Mouse (Mus musculus) forebrain, postnatal 0 days (tissue): ENCODE measurements around the gene Hsf5. TPM values are rescaled to one million over a fixed set of nuclear protein-coding genes. Genes with fewer than 3 reads are reported as not detected.

ENCODE experiments used
- ATAC-seq: fragments of 200-750 bp; cut with Nextera tagmentation; 2 replicates; pipeline ENCODE4 v1.8.0; 2017; ENCODE audit warnings: mild to moderate bottlenecking, moderate library complexity
- DNase-seq: peaks from one replicate; pipeline ENCODE4 v3.0.0-alpha.2; 2015
- H3K27ac ChIP-seq: fragments of 300-500 bp; sonication (generic); 2 replicates; pipeline ENCODE4 v1.5.1; 2014; ENCODE audit warnings: low read depth, mild to moderate bottlenecking, antibody characterized with exemption, low read length, moderate library complexity, mixed read lengths
- H3K27me3 ChIP-seq: fragments of 300-500 bp; sonication (generic); 2 replicates; pipeline ENCODE4 v1.6.1; 2014; ENCODE audit warnings: mild to moderate bottlenecking, low read length, mixed read lengths; ENCODE audit not compliant: insufficient read depth
- H3K36me3 ChIP-seq: fragments of 300-500 bp; sonication (generic); 2 replicates; pipeline ENCODE4 v1.6.1; 2014; ENCODE audit warnings: mild to moderate bottlenecking, moderate library complexity; ENCODE audit not compliant: insufficient read depth
- H3K4me1 ChIP-seq: fragments of 300-500 bp; sonication (generic); 2 replicates; pipeline ENCODE4 v1.6.1; 2014; ENCODE audit warnings: antibody characterized with exemption; ENCODE audit not compliant: insufficient read depth
- H3K4me2 ChIP-seq: fragments of 300-500 bp; sonication (generic); 2 replicates; pipeline ENCODE4 v1.6.1; 2014; ENCODE audit warnings: low read depth, mild to moderate bottlenecking, moderate library complexity
- H3K4me3 ChIP-seq: fragments of 300-500 bp; sonication (generic); 2 replicates; pipeline ENCODE4 v1.5.1; 2014; ENCODE audit warnings: low read depth, low read length, mixed read lengths
- H3K9ac ChIP-seq: fragments of 300-500 bp; sonication (generic); 2 replicates; pipeline ENCODE4 v1.6.1; 2014; ENCODE audit warnings: mild to moderate bottlenecking
- H3K9me3 ChIP-seq: fragments of 300-500 bp; sonication (generic); 2 replicates; pipeline ENCODE4 v1.6.1; 2016; ENCODE audit warnings: low read length
- CTCF ChIP-seq: sonication (generic); IDR thresholded peaks from 2 replicates; pipeline ENCODE4 v1.5.1; 2016; ENCODE audit warnings: antibody characterized with exemption, control low read depth, low read depth
- WGBS: fragments of 180-500 bp; shearing (Covaris S2); extraction: QIAGEN DNeasy Blood & Tissue Kit; methylation state at CpG from one replicate; pipeline ENCODE4 v1.1.7; 2014; 5-methylcytosine and 5-hydroxymethylcytosine counted together
- polyA plus RNA-seq: library from polyadenylated mRNA; unstranded; fragments of >200 nt; fragmentation: Nextera tagmentation; extraction: Ambion mirVana; gene quantifications from 2 replicates; pipeline ENCODE4 v1.2.1, GENCODE M21; 2015
- total RNA-seq: library from RNA; depleted of rRNA; stranded (reverse); fragments of >200 nt; gene quantifications from 2 replicates; pipeline ENCODE4 v1.2.3, GENCODE M21; 2014

Gene Hsf5
- total and polyA plus RNA-seq, 2 experiments from 2014 or later = 0.16 to 0.48 TPM

GRCm38 (mm10) chr11:87686407-87686806 is 69.4 kb downstream of the Hsf5 start:
- no peaks in the 10 kb centered on the region for H3K9me3 ChIP-seq
- 55% methylated on average over 7 of the region's 7 CpGs for WGBS
- H3K4me1 ChIP-seq = 0 out of 2 replicates have a peak, but pooled peaks cover 4% of the 10 kb centered on the region
- H3K27me3 ChIP-seq = no peaks in the 10 kb centered on the region
- no peaks in the 10 kb centered on the region for H3K36me3 ChIP-seq
- no peak overlapping the region for H3K27ac ChIP-seq
- H3K4me3 ChIP-seq = no peak overlapping the region; the same call in 1 of the 2 replicates
- peak; percentile 24 for DNase-seq
- ATAC-seq = peak; percentile 63; the same call in 1 of the 2 replicates
- no peak for TF ChIP-seq CTCF
- no peak overlapping the region for H3K9ac ChIP-seq
- no peak overlapping the region for H3K4me2 ChIP-seq

GRCm38 (mm10) chr11:87687246-87688225 is 70.6 kb downstream of the Hsf5 start:
- ATAC-seq (no peak), DNase-seq (no peak)
- Histone ChIP-seq H3K36me3 (no peaks in the 10 kb centered on the region), H3K4me1 (0 out of 2 replicates have a peak, but pooled peaks cover 4% of the 10 kb centered on the region), H3K4me3 (no peak overlapping the region), H3K27ac (no peak overlapping the region), H3K9me3 (no peaks in the 10 kb centered on the region), H3K27me3 (no peaks in the 10 kb centered on the region), H3K9ac (no peak overlapping the region), H3K4me2 (no peak overlapping the region)
- 66% methylated on average over 15 of the region's 15 CpGs for WGBS
- TF ChIP-seq CTCF = no peak

- H3K4me1 ChIP-seq = 0 out of 2 replicates have a peak, but pooled peaks cover 4% of the 10 kb centered on the region
- H3K36me3 ChIP-seq = no peaks in the 10 kb centered on the region
- no peaks in the 10 kb centered on the region for H3K27me3 ChIP-seq
- WGBS = 88% methylated on average over 11 of the region's 11 CpGs
- no peak overlapping the region for H3K9ac ChIP-seq
- no peak overlapping the region for H3K27ac ChIP-seq
- no peak for TF ChIP-seq CTCF
- H3K9me3 ChIP-seq = no peaks in the 10 kb centered on the region
- no peak overlapping the region for H3K4me3 ChIP-seq
- ATAC-seq (no peak), DNase-seq (no peak)
- no peak overlapping the region for H3K4me2 ChIP-seq
Measured at GRCm38 (mm10) chr11:87688478-87689203, 71.7 kb downstream of the Hsf5 start.

GRCm38 (mm10) chr11:87689402-87689808 is 72.4 kb downstream of the Hsf5 start:
- no peak overlapping the region for H3K4me2 ChIP-seq
- ATAC-seq = peak; percentile 48

GRCm38 (mm10) chr11:87690054-87690740 is 73.2 kb downstream of the Hsf5 start:
- DNase-seq = no peak
- H3K9me3 ChIP-seq = no peaks in the 10 kb centered on the region
- 0 out of 2 replicates have a peak overlapping the region, but pooled peaks have one; percentile 17 for H3K27ac ChIP-seq
- no peaks in the 10 kb centered on the region for H3K36me3 ChIP-seq
- 70% methylated on average over 16 of the region's 16 CpGs for WGBS
- no peaks in the 10 kb centered on the region for H3K27me3 ChIP-seq
- TF ChIP-seq CTCF = no peak
- no peak overlapping the region for H3K9ac ChIP-seq
- no peak overlapping the region for H3K4me3 ChIP-seq
- no peak overlapping the region for H3K4me2 ChIP-seq
- no peak for ATAC-seq
- H3K4me1 ChIP-seq = 0 out of 2 replicates have a peak, but pooled peaks cover 4% of the 10 kb centered on the region

More at GRCm38 (mm10) chr11:87689402-87689808, 72.4 kb downstream of the Hsf5 start:
- Histone ChIP-seq H3K4me3 (no peak overlapping the region), H3K4me1 (0 out of 2 replicates have a peak, but pooled peaks cover 4% of the 10 kb centered on the region), H3K9me3 (no peaks in the 10 kb centered on the region), H3K36me3 (no peaks in the 10 kb centered on the region), H3K9ac (no peak overlapping the region), H3K27ac (0 out of 2 replicates have a peak overlapping the region, but pooled peaks have one; percentile 17), H3K27me3 (no peaks in the 10 kb centered on the region)
- peak; percentile 39 for DNase-seq
- TF ChIP-seq CTCF = no peak
- WGBS = 6% methylated on average over 7 of the region's 7 CpGs

GRCm38 (mm10) chr11:87697131-87697682 is 80.2 kb downstream of the Hsf5 start:
- H3K36me3 ChIP-seq = no peaks in the 10 kb centered on the region
- H3K4me2 ChIP-seq = no peak overlapping the region
- DNase-seq (no peak), ATAC-seq (no peak)
- TF ChIP-seq CTCF = no peak
- no peaks in the 10 kb centered on the region for H3K9me3 ChIP-seq
- WGBS = 89% methylated on average over 14 of the region's 14 CpGs
- no peaks in the 10 kb centered on the region for H3K4me1 ChIP-seq
- no peaks in the 10 kb centered on the region for H3K27me3 ChIP-seq
- no peak overlapping the region for H3K4me3 ChIP-seq
- H3K9ac ChIP-seq = no peak overlapping the region
- no peak overlapping the region for H3K27ac ChIP-seq
